Mouse (Mus musculus): Measurements from ENCODE around the gene Ttc21a. TPM values are rescaled to one million over a fixed set of nuclear protein-coding genes. Genes with fewer than 3 reads are reported as not detected.
"Not testable (repeated sequence)": the region's sequence is repeated elsewhere in the genome, so short reads cannot be mapped to it uniquely, and the experiment has no call there.

Ttc21a gene
- polyA plus RNA-seq, 1 experiment = not detected

DNA sequence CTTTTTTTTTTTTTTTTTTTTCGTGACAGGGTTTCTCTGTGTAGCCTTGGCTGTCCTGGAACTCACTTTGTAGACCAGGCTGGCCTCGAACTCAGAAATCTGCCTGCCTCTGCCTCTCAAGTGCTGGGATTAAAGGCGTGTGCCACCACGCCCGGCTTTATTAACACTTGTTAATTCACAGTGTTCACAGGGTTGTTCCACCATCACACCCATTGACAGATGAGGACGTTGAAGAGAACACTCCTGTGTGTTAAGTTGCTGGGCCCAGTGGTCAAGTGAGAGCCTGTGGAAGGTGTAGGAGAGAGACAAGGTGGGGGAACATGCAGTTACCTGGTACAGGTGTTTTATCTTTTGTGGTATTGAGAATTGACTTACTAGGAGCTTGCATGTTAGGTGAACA lies 74.8 kb downstream of the Ttc21a start:
- not testable (repeated sequence) for H3K4me1 ChIP-seq (ENCODE audit: control insufficient read depth, insufficient read depth, insufficient read length, low read length); H3K4me3 ChIP-seq (ENCODE audit: insufficient read depth, low read depth, low read length); H3K27ac ChIP-seq (replicated peaks; ENCODE audit: low read depth, low read length)

DNA sequence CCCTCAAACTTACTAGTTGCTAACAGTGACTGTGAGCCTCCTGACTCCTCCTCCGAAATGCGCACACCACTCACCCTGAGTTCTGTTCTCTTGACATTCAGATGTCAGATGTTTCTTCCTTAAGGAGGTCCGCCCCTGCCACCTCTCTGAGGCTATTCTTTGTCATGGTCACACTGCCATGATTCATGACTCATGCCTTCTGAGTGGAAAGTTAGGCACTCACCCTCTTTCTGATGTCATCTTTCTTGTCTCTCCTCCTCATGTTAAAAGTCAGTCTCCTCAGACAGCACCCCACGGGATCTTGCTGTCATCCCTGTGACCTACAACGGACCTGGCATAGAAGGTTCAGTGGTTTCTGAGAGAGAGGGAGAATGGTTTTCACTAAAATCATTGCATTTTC lies 75.4 kb downstream of the Ttc21a start:
- Histone ChIP-seq H3K4me3 (ENCODE audit: insufficient read depth, low read depth, low read length) (no peak overlapping the region), H3K4me1 (ENCODE audit: control insufficient read depth, insufficient read depth, insufficient read length, low read length) (no peaks in the 10 kb centered on the region), H3K27ac (replicated peaks; ENCODE audit: low read depth, low read length) (no peak overlapping the region)

DNA sequence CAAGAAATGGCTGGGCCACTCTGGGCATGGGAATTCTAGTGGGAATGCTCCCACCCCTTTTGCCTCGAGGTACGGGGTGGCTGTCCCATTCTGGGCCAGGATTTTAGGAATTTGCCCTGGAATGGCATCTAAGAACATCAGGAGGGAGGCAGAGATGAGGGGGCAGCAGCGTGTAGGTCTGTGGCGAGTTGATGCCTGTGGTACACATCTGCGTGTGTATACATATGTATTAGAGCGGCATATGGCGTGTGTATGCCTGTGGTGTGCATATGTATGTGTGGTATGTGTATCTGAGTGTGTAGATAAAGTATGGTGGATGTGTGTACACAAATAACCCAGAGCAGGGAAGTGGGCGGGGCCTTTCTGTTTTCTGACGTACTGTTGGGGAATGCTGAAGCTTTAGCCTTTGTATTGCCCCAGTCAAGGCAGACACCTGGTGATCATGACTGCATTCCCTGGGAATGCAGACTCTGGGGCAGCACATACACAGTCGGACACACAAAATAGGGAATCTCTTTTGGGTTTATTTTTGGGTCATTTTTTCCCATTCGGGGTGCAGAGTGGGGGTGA lies 75.9 kb downstream of the Ttc21a start:
- no peak overlapping the region for H3K4me3 ChIP-seq (ENCODE audit: insufficient read depth, low read depth, low read length)
- H3K4me1 ChIP-seq (ENCODE audit: control insufficient read depth, insufficient read depth, insufficient read length, low read length) = no peaks in the 10 kb centered on the region
- no peak overlapping the region for H3K27ac ChIP-seq (replicated peaks; ENCODE audit: low read depth, low read length)

DNA sequence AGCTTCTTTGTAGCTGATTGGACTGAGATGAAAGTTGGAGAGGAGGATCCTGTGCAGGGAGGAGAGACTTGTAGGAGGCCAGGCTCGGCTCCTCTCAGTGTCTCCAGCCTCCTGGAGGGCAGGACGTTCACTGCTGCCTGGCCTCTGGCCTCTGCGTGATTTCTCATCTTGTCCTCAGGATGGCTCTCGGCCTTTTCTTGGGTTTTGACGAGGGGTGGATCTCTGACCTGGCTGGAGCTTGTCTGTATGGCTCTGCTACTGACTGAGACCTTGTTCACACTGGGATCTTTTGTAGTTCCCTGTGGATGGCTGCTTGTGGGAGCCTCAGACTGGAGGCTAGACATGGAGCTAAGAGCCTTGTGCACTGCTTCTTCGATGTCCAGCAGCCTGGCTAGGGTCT lies 77.4 kb downstream of the Ttc21a start:
- H3K4me1 ChIP-seq (ENCODE audit: control insufficient read depth, insufficient read depth, insufficient read length, low read length) = no peaks in the 10 kb centered on the region
- no peak overlapping the region for H3K27ac ChIP-seq (replicated peaks; ENCODE audit: low read depth, low read length)

DNA sequence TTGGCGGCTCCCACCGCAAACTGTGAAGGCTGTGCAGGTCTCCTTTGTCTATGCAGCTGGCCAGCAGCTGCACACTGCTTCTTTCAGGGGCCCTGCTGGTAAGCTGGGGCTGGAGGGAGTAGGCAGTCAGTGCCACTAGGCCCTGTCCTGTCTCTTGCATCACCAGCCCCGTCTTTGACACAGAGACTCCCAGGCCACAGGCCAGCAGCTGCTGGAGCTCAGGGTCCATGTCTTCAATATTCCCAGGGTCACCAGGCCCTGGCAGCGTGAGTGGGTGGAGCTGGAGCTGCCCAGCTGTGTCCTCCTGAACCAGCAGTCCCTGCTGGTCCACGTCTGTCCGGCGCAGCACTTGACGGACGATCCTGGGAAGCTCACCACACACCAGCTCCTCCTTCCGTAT lies 79.5 kb downstream of the Ttc21a start:
- Histone ChIP-seq H3K27ac (replicated peaks; ENCODE audit: low read depth, low read length) (no peak overlapping the region), H3K4me1 (ENCODE audit: control insufficient read depth, insufficient read depth, insufficient read length, low read length) (no peaks in the 10 kb centered on the region; the same call in 1 of the 2 replicates), H3K4me3 (ENCODE audit: insufficient read depth, low read depth, low read length) (no peak overlapping the region)

More for the DNA sequence above, 77.4 kb downstream of the Ttc21a start:
- H3K4me3 ChIP-seq (ENCODE audit: insufficient read depth, low read depth, low read length) = no peak overlapping the region

Other genes starting within 250 kb of the Ttc21a start
- not detected in 2 replicates for gene Scn10a, start 218.3 kb upstream of the Ttc21a start, polyA plus RNA-seq (2012; ENCODE audit: insufficient read depth, insufficient read length, missing spikeins)
- not detected in 2 replicates for gene Scn11a, start 112.2 kb upstream of the Ttc21a start, polyA plus RNA-seq (2012; ENCODE audit: insufficient read depth, insufficient read length, missing spikeins)
- 26.2 and 36.3 TPM in 2 replicates for gene Wdr48, start 42.7 kb upstream of the Ttc21a start, polyA plus RNA-seq (2012; ENCODE audit: insufficient read depth, insufficient read length, missing spikeins)
- gene Gorasp1, start within 50 bp of the Ttc21a start, polyA plus RNA-seq (2012; ENCODE audit: insufficient read depth, insufficient read length, missing spikeins) = 6.2 and 8.3 TPM in 2 replicates
- gene Csrnp1, start 47.1 kb downstream of the Ttc21a start, polyA plus RNA-seq (2012; ENCODE audit: insufficient read depth, insufficient read length, missing spikeins) = 3.1 and 7.0 TPM in 2 replicates
- gene Xirp1, start 86.0 kb downstream of the Ttc21a start, polyA plus RNA-seq (2012; ENCODE audit: insufficient read depth, insufficient read length, missing spikeins) = 1.6 and 2.8 TPM in 2 replicates
- 1.0 and 1.1 TPM in 2 replicates for gene Cx3cr1, start 132.3 kb downstream of the Ttc21a start, polyA plus RNA-seq (2012; ENCODE audit: insufficient read depth, insufficient read length, missing spikeins)
- gene Ccr8, start 154.5 kb downstream of the Ttc21a start, polyA plus RNA-seq (2012; ENCODE audit: insufficient read depth, insufficient read length, missing spikeins) = not detected in 2 replicates
- gene Slc25a38, start 172.8 kb downstream of the Ttc21a start, polyA plus RNA-seq (2012; ENCODE audit: insufficient read depth, insufficient read length, missing spikeins) = 10.2 and 10.6 TPM in 2 replicates
- 737 and 982 TPM in 2 replicates for gene Rpsa, start 190.1 kb downstream of the Ttc21a start, polyA plus RNA-seq (2012; ENCODE audit: insufficient read depth, insufficient read length, missing spikeins)
- gene Mobp, start 212.1 kb downstream of the Ttc21a start, polyA plus RNA-seq (2012; ENCODE audit: insufficient read depth, insufficient read length, missing spikeins) = not detected in 2 replicates